Mouse (Mus musculus) lung, postnatal 0 days (tissue): ENCODE measurements around the gene Abhd16b.

Source experiments
- CTCF ChIP-seq: IDR thresholded peaks from 2 replicates; pipeline ENCODE4 v1.5.1; 2016; ENCODE audit warnings: antibody characterized with exemption, mild to moderate bottlenecking
- EP300 ChIP-seq: IDR thresholded peaks from 2 replicates; pipeline ENCODE4 v1.6.1; 2016; ENCODE audit warnings: antibody characterized with exemption, mild to moderate bottlenecking, control low read depth

GRCm38 (mm10) chr2:181459673-181460621 lies 33.1 kb upstream of the Abhd16b start:
- TF ChIP-seq CTCF: peak; percentile 33
- TF ChIP-seq EP300: no peak
